Mouse (Mus musculus) heart, postnatal 0 days (tissue): ENCODE results near the gene Rpap3. TPM values are rescaled to one million over a fixed set of nuclear protein-coding genes. Genes with fewer than 3 reads are reported as not detected.

Experiments used
- ATAC-seq: fragments of 200-750 bp; cut with Nextera tagmentation; 2 replicates; pipeline ENCODE4 v1.8.0; 2017; ENCODE audit warnings: low read depth, moderate number of reproducible peaks, moderate library complexity; ENCODE audit not compliant: insufficient read depth
- DNase-seq: peaks from one replicate; pipeline ENCODE4 v3.0.0-alpha.2; 2016; ENCODE audit warnings: low spot score
- H3K27ac ChIP-seq: fragments of 300-500 bp; sonication (generic); 2 replicates; pipeline ENCODE4 v1.5.1; 2014; ENCODE audit warnings: low read depth, mild to moderate bottlenecking
- H3K27me3 ChIP-seq: fragments of 300-500 bp; sonication (generic); 2 replicates; pipeline ENCODE4 v1.6.1; 2014; ENCODE audit warnings: low read length, mixed read lengths; ENCODE audit not compliant: control insufficient read depth, insufficient read depth
- H3K36me3 ChIP-seq: fragments of 300-500 bp; sonication (generic); replicated peaks from 2 replicates; pipeline ENCODE4 v1.6.1; 2014; ENCODE audit warnings: low read length, mixed read lengths; ENCODE audit not compliant: control insufficient read depth, insufficient read depth
- H3K4me1 ChIP-seq: fragments of 300-500 bp; sonication (generic); 2 replicates; pipeline ENCODE4 v1.6.1; 2014; ENCODE audit warnings: antibody characterized with exemption; ENCODE audit not compliant: control insufficient read depth, insufficient read depth
- H3K4me2 ChIP-seq: fragments of 300-500 bp; sonication (generic); 2 replicates; pipeline ENCODE4 v1.6.1; 2014; ENCODE audit warnings: low read depth, mild to moderate bottlenecking, low read length, moderate library complexity
- H3K4me3 ChIP-seq: fragments of 300-500 bp; sonication (generic); 2 replicates; pipeline ENCODE4 v1.5.1; 2014; ENCODE audit warnings: low read depth, low read length
- H3K9ac ChIP-seq: fragments of 300-500 bp; sonication (generic); replicated peaks from 2 replicates; pipeline ENCODE4 v1.6.1; 2014; ENCODE audit warnings: low read depth, low read length, mixed read lengths
- H3K9me3 ChIP-seq: fragments of 300-500 bp; sonication (generic); replicated peaks from 2 replicates; pipeline ENCODE4 v1.6.1; 2016; ENCODE audit warnings: low read length; ENCODE audit not compliant: control insufficient read depth
- CTCF ChIP-seq: IDR thresholded peaks from 2 replicates; pipeline ENCODE4 v1.5.1; 2016; ENCODE audit warnings: antibody characterized with exemption, control low read depth, low read depth
- EP300 ChIP-seq: IDR thresholded peaks from 2 replicates; pipeline ENCODE4 v1.6.1; 2016; ENCODE audit warnings: antibody characterized with exemption, low read depth
- WGBS: fragments of 180-500 bp; shearing (Covaris S2); extraction: QIAGEN DNeasy Blood & Tissue Kit; methylation state at CpG from one replicate; pipeline ENCODE4 v1.1.7; 2014; 5-methylcytosine and 5-hydroxymethylcytosine counted together
- polyA plus RNA-seq: library from polyadenylated mRNA; unstranded; fragments of >200 nt; fragmentation: Nextera tagmentation; extraction: Ambion mirVana; gene quantifications from 2 replicates; pipeline ENCODE4 v1.2.1, GENCODE M21; 2015
- total RNA-seq: library from RNA; depleted of rRNA; stranded (reverse); fragments of >200 nt; gene quantifications from 2 replicates; pipeline ENCODE4 v1.2.3, GENCODE M21; 2014; ENCODE audit warnings: low replicate concordance

Gene Rpap3
- total and polyA plus RNA-seq, 2 experiments from 2014 or later: 14.7 to 19.5 TPM

DNA sequence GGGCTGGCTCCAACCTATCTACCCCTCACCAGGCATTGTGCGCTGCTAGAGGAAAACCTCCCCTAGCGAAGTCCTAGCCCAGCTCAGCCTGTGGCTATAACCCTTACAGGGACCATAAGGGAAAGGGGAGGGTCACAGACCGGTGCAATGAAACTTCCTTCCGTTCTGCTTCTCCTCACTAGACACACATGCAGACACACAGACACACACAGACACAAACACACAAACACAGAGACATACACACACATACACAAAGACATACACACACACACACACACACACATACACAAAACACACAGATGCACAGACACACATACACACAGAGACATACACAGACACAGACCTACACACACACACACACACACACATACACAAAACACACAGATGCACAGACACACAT is 37.0 kb upstream of the Rpap3 start:
- H3K4me3 ChIP-seq: no peak overlapping the region
- TF ChIP-seq CTCF (no peak), EP300 (no peak)
- H3K27ac ChIP-seq: peak overlapping the region; percentile 72
- no peak overlapping the region for H3K4me2 ChIP-seq
- peaks cover 9% of the 10 kb centered on the region for H3K36me3 ChIP-seq
- WGBS: 71% methylated on average over 4 of the region's 4 CpGs
- DNase-seq: no peak
- ATAC-seq: no peak
- H3K4me1 ChIP-seq: peaks cover 20% of the 10 kb centered on the region
- H3K9ac ChIP-seq: no peak overlapping the region
- H3K9me3 ChIP-seq: no peaks in the 10 kb centered on the region
- H3K27me3 ChIP-seq: no peaks in the 10 kb centered on the region

DNA sequence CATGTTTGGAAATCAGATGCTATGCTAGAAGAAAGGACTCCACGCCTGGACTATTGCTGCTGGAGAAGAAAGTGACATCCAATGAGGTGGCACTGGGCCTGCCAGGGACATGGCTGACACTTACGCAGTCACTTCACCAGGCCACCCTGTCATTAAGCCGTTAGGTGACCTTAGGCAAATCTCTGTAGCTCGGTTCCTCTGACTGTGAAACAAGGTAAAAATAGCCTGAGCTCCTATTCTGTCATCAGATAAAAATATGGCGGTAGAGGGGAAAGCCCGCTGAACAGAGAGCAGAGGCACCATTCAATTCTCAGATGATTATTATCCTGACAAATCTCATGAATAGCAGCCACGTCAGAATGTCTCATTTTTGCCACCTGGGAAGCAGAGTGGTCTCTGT is 36.4 kb upstream of the Rpap3 start:
- peak; percentile 67 for DNase-seq
- no peak for TF ChIP-seq CTCF
- no peak for TF ChIP-seq EP300
- no peaks in the 10 kb centered on the region for H3K27me3 ChIP-seq
- H3K9ac ChIP-seq: no peak overlapping the region
- H3K27ac ChIP-seq: peak overlapping the region; percentile 72
- WGBS: 20% methylated on average over 7 of the region's 7 CpGs
- H3K4me1 ChIP-seq: peaks cover 20% of the 10 kb centered on the region
- peak; percentile 58; the same call in 1 of the 2 replicates for ATAC-seq
- H3K4me3 ChIP-seq: no peak overlapping the region
- H3K36me3 ChIP-seq: peaks cover 7% of the 10 kb centered on the region
- H3K9me3 ChIP-seq: no peaks in the 10 kb centered on the region
- no peak overlapping the region for H3K4me2 ChIP-seq

DNA sequence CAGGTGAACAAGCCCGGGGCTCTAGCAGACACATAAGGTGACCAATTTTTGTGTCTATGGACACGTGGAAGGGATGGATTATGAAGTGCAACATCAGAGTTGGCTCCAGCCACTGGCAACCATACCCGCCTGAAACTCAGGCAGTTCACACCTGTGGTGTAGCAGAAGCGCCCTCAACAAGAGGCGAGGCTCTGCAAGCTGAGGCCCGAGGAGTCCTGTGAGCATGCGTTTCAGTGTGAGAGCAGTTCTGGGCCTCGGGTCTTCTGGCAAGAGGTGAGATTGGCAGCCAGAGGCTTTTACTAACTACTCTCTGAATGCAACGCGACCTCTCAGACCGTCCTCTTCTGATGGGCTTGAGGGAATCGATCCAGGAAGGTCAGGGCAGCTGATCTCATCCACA is 36.0 kb upstream of the Rpap3 start:
- Histone ChIP-seq H3K4me1 (peaks cover 20% of the 10 kb centered on the region), H3K4me2 (no peak overlapping the region), H3K27ac (peak overlapping the region; percentile 3; the same call in 1 of the 2 replicates), H3K9me3 (no peaks in the 10 kb centered on the region), H3K36me3 (peaks cover 3% of the 10 kb centered on the region; the same call in 1 of the 2 replicates), H3K9ac (no peak overlapping the region), H3K4me3 (no peak overlapping the region), H3K27me3 (no peaks in the 10 kb centered on the region)
- DNase-seq: no peak
- ATAC-seq: no peak
- TF ChIP-seq CTCF (no peak), EP300 (no peak)
- 66% methylated on average over 12 of the region's 12 CpGs for WGBS

DNA sequence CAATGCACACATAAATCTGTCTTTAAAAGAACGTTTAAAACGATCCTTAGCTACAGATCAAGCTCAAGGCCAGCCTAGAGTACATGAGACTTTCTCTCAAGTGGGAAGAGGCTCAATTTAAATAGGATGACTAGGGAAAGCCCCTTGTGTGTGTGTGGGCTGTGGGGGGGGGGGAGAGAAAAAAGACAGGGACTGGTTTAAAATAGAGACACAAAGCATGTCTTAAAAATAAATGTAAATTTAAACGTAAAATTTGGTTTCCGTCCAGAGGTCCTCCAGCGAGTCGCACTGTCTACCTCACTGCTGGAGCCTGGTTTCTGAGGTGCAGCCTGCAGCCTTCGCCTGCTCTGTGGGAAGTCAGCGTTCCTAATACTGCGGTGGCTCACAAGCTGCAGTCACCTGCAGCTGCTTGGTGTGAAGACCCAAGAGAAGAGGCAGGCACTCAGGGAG is 34.7 kb upstream of the Rpap3 start:
- Histone ChIP-seq H3K9ac (no peak overlapping the region), H3K27me3 (no peaks in the 10 kb centered on the region), H3K9me3 (no peaks in the 10 kb centered on the region), H3K4me2 (no peak overlapping the region), H3K4me1 (peaks cover 15% of the 10 kb centered on the region), H3K36me3 (no peaks in the 10 kb centered on the region), H3K27ac (no peak overlapping the region), H3K4me3 (no peak overlapping the region)
- DNase-seq (no peak), ATAC-seq (no peak)
- TF ChIP-seq EP300: no peak
- no peak for TF ChIP-seq CTCF
- WGBS: 81% methylated on average over 9 of the region's 9 CpGs

DNA sequence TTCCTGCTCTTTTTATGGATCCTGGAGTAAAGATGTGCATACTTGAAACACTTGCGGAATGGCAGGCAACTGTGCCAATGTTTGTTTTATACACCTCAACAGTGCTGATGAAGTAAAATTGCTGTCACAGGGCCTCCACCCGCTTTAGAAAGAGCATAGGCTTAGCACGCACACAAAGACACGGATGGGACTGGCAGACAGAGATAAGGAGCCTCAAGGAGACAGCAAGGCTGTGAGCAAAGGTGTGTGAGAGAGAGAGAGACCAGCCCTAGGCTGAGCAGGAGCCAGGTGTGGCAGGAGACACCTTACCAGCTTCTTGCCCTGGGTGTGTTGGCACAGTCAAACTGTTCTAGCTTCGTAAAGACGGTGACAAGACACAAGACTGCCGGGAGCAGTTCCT is 33.3 kb upstream of the Rpap3 start:
- TF ChIP-seq EP300 (no peak), CTCF (no peak)
- no peaks in the 10 kb centered on the region for H3K9me3 ChIP-seq
- no peak for DNase-seq
- H3K9ac ChIP-seq: no peak overlapping the region
- no peak for ATAC-seq
- no peak overlapping the region for H3K4me2 ChIP-seq
- no peaks in the 10 kb centered on the region for H3K27me3 ChIP-seq
- WGBS: 78% methylated on average over 7 of the region's 7 CpGs
- no peak overlapping the region for H3K27ac ChIP-seq
- peaks cover 13% of the 10 kb centered on the region for H3K4me1 ChIP-seq
- H3K36me3 ChIP-seq: no peaks in the 10 kb centered on the region
- no peak overlapping the region for H3K4me3 ChIP-seq

DNA sequence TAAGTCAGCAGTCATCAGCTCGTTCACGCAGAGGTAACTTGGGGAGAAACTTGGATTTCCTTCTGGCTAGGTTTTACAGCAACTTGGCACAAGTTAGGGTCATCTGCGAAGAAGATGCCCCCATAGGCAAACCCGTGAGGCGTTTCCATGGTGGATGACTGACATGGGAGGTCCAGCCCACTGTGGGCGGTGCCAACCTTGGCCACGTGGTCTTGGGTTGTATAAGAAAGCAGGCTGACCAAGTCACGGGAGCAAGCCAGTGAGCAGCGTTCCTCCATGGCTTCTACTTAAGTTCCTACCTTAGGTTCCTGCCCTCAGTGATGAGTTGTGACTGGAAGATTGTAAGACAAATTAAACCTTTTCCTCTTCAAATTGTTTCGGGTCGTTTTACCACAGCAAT is 26.4 kb upstream of the Rpap3 start:
- WGBS: 88% methylated on average over 11 of the region's 11 CpGs
- Histone ChIP-seq H3K9ac (no peak overlapping the region), H3K4me2 (no peak overlapping the region), H3K27me3 (no peaks in the 10 kb centered on the region), H3K4me1 (peaks cover 10% of the 10 kb centered on the region; the same call in 1 of the 2 replicates), H3K36me3 (no peaks in the 10 kb centered on the region), H3K27ac (no peak overlapping the region), H3K9me3 (no peaks in the 10 kb centered on the region), H3K4me3 (no peak overlapping the region)
- ATAC-seq (no peak), DNase-seq (no peak)
- TF ChIP-seq CTCF (no peak), EP300 (no peak)
